8 mouse cellular contexts compared by ENCODE assay signal in the genomic region with DNA sequence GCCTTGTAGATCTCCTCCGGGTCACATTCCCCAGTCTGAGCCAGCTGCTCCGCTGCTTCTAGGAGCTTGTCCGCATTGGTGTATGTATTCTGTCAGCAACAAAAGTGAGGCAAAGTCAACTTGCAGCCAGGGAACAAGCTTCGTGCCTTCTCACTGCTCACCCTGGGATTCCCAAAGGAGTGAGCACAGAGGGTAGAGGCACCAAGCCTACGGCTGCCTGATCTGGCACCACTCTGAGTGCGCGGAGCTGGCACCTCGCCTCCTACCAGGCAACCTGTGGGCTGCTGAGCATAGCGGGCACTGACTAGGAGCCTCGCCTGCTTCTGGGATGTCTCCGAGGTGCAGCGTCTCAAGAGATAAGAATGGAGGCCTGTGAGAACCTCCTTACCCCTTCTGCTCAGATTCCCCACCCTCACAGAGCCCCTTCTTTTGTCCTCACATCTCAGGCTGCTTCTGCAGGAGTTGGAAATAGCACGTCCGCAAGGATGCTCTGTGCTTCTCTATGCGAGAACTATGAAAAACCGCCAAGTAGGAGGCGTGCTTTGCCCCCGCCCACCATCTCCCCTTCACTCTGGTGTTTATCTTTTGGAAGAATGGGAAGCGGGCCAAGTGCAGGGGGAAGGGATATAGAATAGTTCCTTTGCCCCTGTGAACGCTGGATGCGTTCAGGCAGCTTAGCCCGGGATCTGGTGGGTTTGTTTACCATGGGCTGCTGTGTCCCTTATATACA.
DNase-seq lines count a peak whose midpoint lies in the region; ATAC-seq and TF ChIP-seq lines count a peak whose summit lies in the region.
"Had no signal": no experiment of that assay in that cellular context is flagged by ENCODE, and none has a peak within 500 bp of the region (broad histone marks: within the 10 kb centered on the region; RNA-seq: fewer than 3 reads in every experiment).

No protein-coding gene starts in this region.

- H3K9ac ChIP-seq in lung, embryonic 14.5 days: peak overlapping the region; percentile 27; the same call in 1 of the 2 replicates
- no peak overlapping the region; the same call in 1 of the 2 replicates for H3K9ac ChIP-seq in forebrain, embryonic 15.5 days (replicated peaks)
- no peak overlapping the region for H3K9ac ChIP-seq in hindbrain, embryonic 13.5 days
- H3K9ac ChIP-seq in midbrain, embryonic 13.5 days (replicated peaks): 0 out of 2 replicates have a peak overlapping the region, but pooled peaks have one; percentile 20
- H3K9ac ChIP-seq: limb, embryonic 15.5 days had no signal

- H3K4me1 ChIP-seq in lung, embryonic 14.5 days (ENCODE audit: insufficient read depth): peaks cover 9% of the 10 kb centered on the region; the same call in 1 of the 2 replicates
- peaks cover 22% of the 10 kb centered on the region for H3K4me1 ChIP-seq in forebrain, embryonic 15.5 days
- peaks cover 28% of the 10 kb centered on the region for H3K4me1 ChIP-seq in hindbrain, embryonic 13.5 days (replicated peaks)
- H3K4me1 ChIP-seq in midbrain, embryonic 13.5 days (replicated peaks): peaks cover 48% of the 10 kb centered on the region

- TF ChIP-seq CTCF in lung, embryonic 14.5 days (IDR thresholded peaks at IDR 0.05; ENCODE audit: low read depth): no peak

- H3K27ac ChIP-seq in lung, embryonic 14.5 days (ENCODE audit: low read depth): peak overlapping the region; percentile 33; the same call in 1 of the 2 replicates
- H3K27ac ChIP-seq in forebrain, embryonic 15.5 days (replicated peaks): peak overlapping the region; percentile 53
- H3K27ac ChIP-seq in hindbrain, embryonic 13.5 days: no peak overlapping the region; the same call in 1 of the 2 replicates
- peak overlapping the region; percentile 37; the same call in 1 of the 2 replicates for H3K27ac ChIP-seq in midbrain, embryonic 13.5 days
- H3K27ac ChIP-seq: limb, embryonic 15.5 days had no signal

- H3K4me3 ChIP-seq in lung, embryonic 14.5 days (ENCODE audit: low read depth, low read length): peak overlapping the region; percentile 23; the same call in 1 of the 2 replicates
- H3K4me3 ChIP-seq in forebrain, embryonic 15.5 days: no peak overlapping the region
- no peak overlapping the region for H3K4me3 ChIP-seq in hindbrain, embryonic 13.5 days
- no peak overlapping the region for H3K4me3 ChIP-seq in midbrain, embryonic 13.5 days (replicated peaks)
- H3K4me3 ChIP-seq: limb, embryonic 15.5 days had no signal

- H3K4me2 ChIP-seq in lung, embryonic 14.5 days: peak overlapping the region; percentile 56
- H3K4me2 ChIP-seq in forebrain, embryonic 15.5 days (replicated peaks): peak overlapping the region; percentile 20
- peak overlapping the region; percentile 10; the same call in 1 of the 2 replicates for H3K4me2 ChIP-seq in hindbrain, embryonic 13.5 days
- peak overlapping the region; percentile 11; the same call in 1 of the 2 replicates for H3K4me2 ChIP-seq in midbrain, embryonic 13.5 days (replicated peaks)
- H3K4me2 ChIP-seq: limb, embryonic 15.5 days had no signal

- peak; percentile 97 for DNase-seq in lung, embryonic 14.5 days
- no peak for DNase-seq in lung, postnatal 25 days (ENCODE audit: low spot score)
- DNase-seq in spleen, postnatal 4 days (ENCODE audit: low spot score in 2 of 2): no peak

- WGBS in lung, embryonic 14.5 days: 22% methylated on average over 22 of the region's 22 CpGs
- WGBS in forebrain, embryonic 15.5 days: 34% methylated on average over 22 of the region's 22 CpGs
- 62% methylated on average over 22 of the region's 22 CpGs for WGBS in hindbrain, embryonic 13.5 days
- WGBS in midbrain, embryonic 13.5 days: 63% methylated on average over 22 of the region's 22 CpGs

- peak; percentile 96 for ATAC-seq in lung, embryonic 14.5 days (ENCODE audit: insufficient read depth)
- peak; percentile 76 for ATAC-seq in forebrain, embryonic 15.5 days (replicated peaks)
- ATAC-seq in hindbrain, embryonic 13.5 days (ENCODE audit: low FRiP score): peak; percentile 44; the same call in 1 of the 2 replicates
- peak; percentile 65 for ATAC-seq in midbrain, embryonic 13.5 days
- no peak for ATAC-seq in granulocyte monocyte progenitor cell, adult 5-6 weeks (replicated peaks; ENCODE audit: poor library complexity, severe bottlenecking)

- H3K36me3 ChIP-seq in lung, embryonic 14.5 days (ENCODE audit: insufficient read depth): no peaks in the 10 kb centered on the region
- H3K36me3 ChIP-seq in forebrain, embryonic 15.5 days: no peaks in the 10 kb centered on the region
- no peaks in the 10 kb centered on the region for H3K36me3 ChIP-seq in hindbrain, embryonic 13.5 days
- no peaks in the 10 kb centered on the region for H3K36me3 ChIP-seq in midbrain, embryonic 13.5 days
- H3K36me3 ChIP-seq: limb, embryonic 15.5 days had no signal

- H3K27me3 ChIP-seq in lung, embryonic 14.5 days (ENCODE audit: insufficient read depth, low read length): no peaks in the 10 kb centered on the region
- H3K27me3 ChIP-seq in forebrain, embryonic 15.5 days: no peaks in the 10 kb centered on the region
- no peaks in the 10 kb centered on the region for H3K27me3 ChIP-seq in hindbrain, embryonic 13.5 days
- H3K27me3 ChIP-seq in midbrain, embryonic 13.5 days: no peaks in the 10 kb centered on the region
- H3K27me3 ChIP-seq: limb, embryonic 15.5 days had no signal

- no peaks in the 10 kb centered on the region for H3K9me3 ChIP-seq in lung, embryonic 14.5 days (ENCODE audit: low read depth, low read length)
- no peaks in the 10 kb centered on the region for H3K9me3 ChIP-seq in forebrain, embryonic 15.5 days
- H3K9me3 ChIP-seq in hindbrain, embryonic 13.5 days: no peaks in the 10 kb centered on the region
- H3K9me3 ChIP-seq in midbrain, embryonic 13.5 days: no peaks in the 10 kb centered on the region
- H3K9me3 ChIP-seq: limb, embryonic 15.5 days had no signal

Comparison
In these comparisons a context has a peak if more than half of its experiments do, and no peak if none do; other contexts are left out.
1. H3K9ac ChIP-seq: peak in lung, embryonic 14.5 days (single experiment) and midbrain, embryonic 13.5 days (single experiment); none in forebrain, embryonic 15.5 days (single experiment) and hindbrain, embryonic 13.5 days (single experiment).
2. Peak in every context shown above with its lines, with median percentiles within 50 percentile points of each other: H3K4me2 ChIP-seq.